Mouse (Mus musculus) megakaryocyte, embryonic 14.5 days (primary cell): ENCODE results near the gene Mrpl39. TPM values are rescaled to one million over a fixed set of nuclear protein-coding genes. Genes with fewer than 3 reads are reported as not detected.

Experiments
- H3K27me3 ChIP-seq: replicated peaks from 2 replicates; pipeline ENCODE3; 2012; ENCODE audit warnings: inconsistent platforms
- H3K36me3 ChIP-seq: replicated peaks from 2 replicates; pipeline ENCODE3; 2012; ENCODE audit warnings: low read length, inconsistent platforms, mixed read lengths
- H3K4me1 ChIP-seq: 2 replicates; pipeline ENCODE4 v1.6.1; 2012; ENCODE audit warnings: inconsistent platforms
- H3K4me3 ChIP-seq: replicated peaks from 2 replicates; pipeline ENCODE3; 2012; ENCODE audit warnings: moderate library complexity, mild to moderate bottlenecking, inconsistent platforms
- H3K9me3 ChIP-seq: 2 replicates; pipeline ENCODE4 v1.6.1; 2012; ENCODE audit warnings: inconsistent platforms
- FLI1 ChIP-seq: IDR thresholded peaks from 2 replicates; pipeline ENCODE4 v1.6.1; 2012; ENCODE audit warnings: low read length, inconsistent platforms, mixed read lengths
- GATA1 ChIP-seq: IDR thresholded peaks from 3 replicates; pipeline ENCODE4 v1.6.1; 2012; ENCODE audit warnings: mixed read lengths, low read length, inconsistent platforms, borderline replicate concordance
- polyA plus RNA-seq: library from polyadenylated mRNA; stranded (reverse); fragments of >175 nt; gene quantifications from 2 replicates; pipeline ENCODE4 v1.2.3, GENCODE M21; 2012; ENCODE audit warnings: low replicate concordance; ENCODE audit not compliant: insufficient read depth

The Mrpl39 gene
- polyA plus RNA-seq, 1 experiment: 117 TPM

GRCm38 (mm10) chr16:84701041-84701440, 34.5 kb downstream of the Mrpl39 start:
- peaks cover 16% of the 10 kb centered on the region for H3K4me1 ChIP-seq
- no peak overlapping the region for H3K4me3 ChIP-seq
- no peak for TF ChIP-seq GATA1
- TF ChIP-seq FLI1: no peak
- no peaks in the 10 kb centered on the region for H3K36me3 ChIP-seq
- H3K9me3 ChIP-seq: no peaks in the 10 kb centered on the region; the same call in 1 of the 2 replicates
- H3K27me3 ChIP-seq: peaks cover 55% of the 10 kb centered on the region

- Histone ChIP-seq H3K27me3 (peaks cover 42% of the 10 kb centered on the region), H3K4me3 (no peak overlapping the region), H3K9me3 (no peaks in the 10 kb centered on the region; the same call in 1 of the 2 replicates), H3K36me3 (no peaks in the 10 kb centered on the region), H3K4me1 (peaks cover 16% of the 10 kb centered on the region)
- TF ChIP-seq FLI1 (no peak), GATA1 (no peak)
Observed at GRCm38 (mm10) chr16:84698708-84699107, 36.8 kb downstream of the Mrpl39 start.

GRCm38 (mm10) chr16:84696178-84696577, 39.4 kb downstream of the Mrpl39 start:
- H3K36me3 ChIP-seq: no peaks in the 10 kb centered on the region
- TF ChIP-seq FLI1 (no peak), GATA1 (no peak)
- H3K9me3 ChIP-seq: no peaks in the 10 kb centered on the region; the same call in 1 of the 2 replicates
- H3K4me3 ChIP-seq: no peak overlapping the region
- peaks cover 6% of the 10 kb centered on the region for H3K4me1 ChIP-seq
- H3K27me3 ChIP-seq: peaks cover 23% of the 10 kb centered on the region

DNA sequence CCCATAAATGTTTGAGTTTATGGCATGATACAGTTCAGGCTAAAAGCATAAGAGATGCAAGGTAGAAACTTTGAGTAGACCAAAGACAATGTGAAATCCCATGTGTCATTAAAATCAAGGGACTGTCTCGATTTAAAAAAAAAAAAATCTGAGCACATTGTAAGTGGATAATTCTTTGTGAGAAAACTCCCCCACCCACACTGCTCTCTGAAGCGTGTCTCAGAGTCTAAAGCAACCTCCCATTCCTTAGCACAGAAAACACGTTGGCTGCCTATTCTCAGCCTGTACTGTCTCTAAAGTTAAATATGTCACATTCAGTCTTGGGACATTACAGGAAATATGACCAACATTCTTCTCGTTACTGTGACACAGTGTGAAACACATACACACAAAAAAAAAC, 53.6 kb downstream of the Mrpl39 start:
- no peaks in the 10 kb centered on the region for H3K27me3 ChIP-seq
- TF ChIP-seq GATA1 (no peak), FLI1 (no peak)
- no peaks in the 10 kb centered on the region for H3K36me3 ChIP-seq
- no peaks in the 10 kb centered on the region for H3K4me1 ChIP-seq
- no peak overlapping the region for H3K4me3 ChIP-seq
- 0 out of 2 replicates have a peak, but pooled peaks cover 5% of the 10 kb centered on the region for H3K9me3 ChIP-seq

DNA sequence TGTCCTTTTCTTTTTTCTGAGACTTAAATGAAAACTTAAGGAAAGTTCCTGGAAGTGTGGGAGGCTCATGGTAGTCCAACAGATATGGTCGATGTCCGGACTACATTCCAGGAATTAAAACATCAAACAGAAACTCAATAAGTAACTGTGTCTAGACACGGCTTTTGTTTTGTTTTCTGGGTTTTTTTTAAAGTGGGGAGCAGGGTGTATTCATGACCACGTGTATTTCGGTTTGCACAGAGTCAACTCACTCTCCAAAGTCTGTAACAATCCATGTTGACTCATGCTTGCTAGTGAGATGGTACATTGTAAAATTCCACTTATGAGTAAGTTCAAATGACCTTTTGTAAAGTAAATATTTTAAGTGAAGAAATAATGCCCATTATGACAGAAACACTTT, 54.8 kb downstream of the Mrpl39 start:
- Histone ChIP-seq H3K4me3 (no peak overlapping the region), H3K9me3 (0 out of 2 replicates have a peak, but pooled peaks cover 5% of the 10 kb centered on the region), H3K4me1 (no peaks in the 10 kb centered on the region), H3K36me3 (no peaks in the 10 kb centered on the region), H3K27me3 (no peaks in the 10 kb centered on the region)
- TF ChIP-seq GATA1: no peak
- no peak for TF ChIP-seq FLI1

DNA sequence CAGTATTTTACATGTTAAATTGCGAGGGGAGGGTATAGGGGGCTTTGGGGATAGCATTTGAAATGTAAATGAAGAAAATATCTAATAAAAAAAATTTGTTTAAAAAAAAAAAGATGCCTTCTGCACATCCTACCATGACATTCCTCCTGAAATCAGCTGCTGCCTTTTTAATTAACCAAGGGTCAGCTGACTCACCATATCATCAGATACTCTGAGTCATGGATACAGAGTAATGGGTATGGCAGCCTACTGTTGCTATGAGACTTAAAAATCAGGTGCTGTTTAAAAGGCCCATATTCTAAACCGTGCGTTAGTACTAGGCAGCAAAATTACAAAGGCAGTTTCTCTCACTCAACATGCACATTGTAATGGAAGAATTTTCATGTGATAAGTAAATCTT, 58.2 kb downstream of the Mrpl39 start:
- Histone ChIP-seq H3K4me3 (no peak overlapping the region), H3K4me1 (no peaks in the 10 kb centered on the region), H3K36me3 (no peaks in the 10 kb centered on the region), H3K27me3 (no peaks in the 10 kb centered on the region), H3K9me3 (no peaks in the 10 kb centered on the region)
- no peak for TF ChIP-seq FLI1
- TF ChIP-seq GATA1: no peak

Other genes starting within 250 kb of the Mrpl39 start
- gene A730009L09Rik, start 220.6 kb downstream of the Mrpl39 start, polyA plus RNA-seq: not detected in 2 replicates
- 0.81 TPM in 1 of 2 replicates, not detected in the other for gene Jam2, start 38.4 kb upstream of the Mrpl39 start, polyA plus RNA-seq
- 2.3 TPM in 1 of 2 replicates, not detected in the other for gene Gabpa, start 99.2 kb upstream of the Mrpl39 start, polyA plus RNA-seq
- gene Atp5j, start 99.9 kb upstream of the Mrpl39 start, polyA plus RNA-seq: 133 and 159 TPM in 2 replicates